Mouse (Mus musculus) neural tube, embryonic 12.5 days (tissue): Measurements from ENCODE around the gene Spns3. TPM values are rescaled to one million over a fixed set of nuclear protein-coding genes. Genes with fewer than 3 reads are reported as not detected.
A peak's percentile ranks its signal among the peaks of the same experiment; 100 is the strongest.

Experiments used
- ATAC-seq: fragments of 200-750 bp; cut with Nextera tagmentation; 2 replicates; pipeline ENCODE4 v1.8.0; 2017; ENCODE audit warnings: low read depth, mild to moderate bottlenecking, moderate TSS enrichment, moderate library complexity; ENCODE audit not compliant: low FRiP score
- H3K27ac ChIP-seq: fragments of 300-500 bp; sonication (generic); 2 replicates; pipeline ENCODE4 v1.5.1; 2016
- H3K27me3 ChIP-seq: fragments of 300-500 bp; sonication (generic); replicated peaks from 2 replicates; pipeline ENCODE4 v1.6.1; 2016; ENCODE audit warnings: mild to moderate bottlenecking
- H3K36me3 ChIP-seq: fragments of 300-500 bp; sonication (generic); 2 replicates; pipeline ENCODE4 v1.6.1; 2016; ENCODE audit warnings: mild to moderate bottlenecking
- H3K4me1 ChIP-seq: fragments of 300-500 bp; sonication (generic); 2 replicates; pipeline ENCODE4 v1.6.1; 2016
- H3K4me2 ChIP-seq: fragments of 300-500 bp; sonication (generic); replicated peaks from 2 replicates; pipeline ENCODE4 v1.6.1; 2016; ENCODE audit warnings: mild to moderate bottlenecking
- H3K4me3 ChIP-seq: fragments of 300-500 bp; sonication (generic); 2 replicates; pipeline ENCODE4 v1.5.1; 2016
- H3K9ac ChIP-seq: fragments of 300-500 bp; sonication (generic); 2 replicates; pipeline ENCODE4 v1.6.1; 2016; ENCODE audit warnings: mild to moderate bottlenecking
- H3K9me3 ChIP-seq: fragments of 300-500 bp; sonication (generic); 2 replicates; pipeline ENCODE4 v1.6.1; 2016; ENCODE audit warnings: mild to moderate bottlenecking
- WGBS: fragments of 180-500 bp; shearing (Covaris S2); methylation state at CpG from one replicate; pipeline ENCODE4 v1.1.7; 2016; 5-methylcytosine and 5-hydroxymethylcytosine counted together
- polyA plus RNA-seq: library from polyadenylated mRNA; unstranded; fragments of >200 nt; fragmentation: Nextera tagmentation; extraction: Ambion mirVana; gene quantifications from 2 replicates; pipeline ENCODE4 v1.2.1, GENCODE M21; 2016

The Spns3 gene
- 0.22 TPM in 1 of 2 replicates, not detected in the other for polyA plus RNA-seq

DNA sequence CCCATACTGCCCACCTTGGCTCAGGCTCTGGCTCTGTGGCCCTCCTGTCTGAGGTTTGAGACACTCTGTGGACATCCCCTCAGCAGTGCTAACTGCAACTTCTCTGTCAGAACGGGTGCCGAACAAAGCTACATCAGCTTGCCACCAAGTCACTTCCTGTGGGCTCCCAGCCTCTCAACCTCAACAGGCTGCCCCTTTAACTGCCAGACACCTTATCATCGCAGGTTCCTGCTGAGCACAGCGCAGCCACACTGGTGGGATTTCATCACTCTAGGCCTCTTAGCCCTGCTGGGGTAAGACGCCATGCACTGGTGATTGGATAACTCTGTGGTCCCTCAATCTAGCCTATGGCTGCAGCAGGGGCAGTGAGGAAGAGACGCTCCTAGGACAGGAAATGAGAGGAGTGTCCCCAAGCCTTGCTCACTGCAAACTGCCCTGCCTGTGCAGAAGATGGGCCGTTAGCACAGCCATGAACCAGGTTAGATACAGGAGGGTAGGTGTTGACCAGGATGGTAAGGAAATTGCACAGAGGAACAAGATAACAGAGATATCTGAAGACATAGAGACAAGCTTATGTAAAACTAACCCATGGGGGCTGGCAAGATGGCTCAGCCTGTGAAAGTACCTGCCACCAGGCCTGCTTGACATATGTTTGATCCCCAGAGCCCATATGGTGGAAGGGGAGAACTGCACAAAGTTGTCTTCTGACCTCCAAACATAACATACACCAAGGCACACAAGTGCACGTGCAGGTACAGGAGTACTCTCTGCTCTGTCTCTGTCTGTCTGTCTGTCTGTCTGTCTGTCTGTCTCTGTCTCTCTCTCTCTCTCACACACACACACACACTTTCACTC is at the start of gene Spns3:
TSS of gene Spns3 (minus strand) at position 373 of the 855 bp plus-strand sequence.
- no peaks in the 10 kb centered on the region for H3K4me1 ChIP-seq
- H3K27me3 ChIP-seq, result no peaks in the 10 kb centered on the region
- H3K9me3 ChIP-seq, result no peaks in the 10 kb centered on the region
- no peaks in the 10 kb centered on the region for H3K36me3 ChIP-seq
- no peak within 1 kb of the TSS for H3K4me2 ChIP-seq
- H3K4me3 ChIP-seq, result no peak within 1 kb of the TSS
- H3K27ac ChIP-seq, result no peak within 1 kb of the TSS
- WGBS, result 65% methylated on average over 8 of the region's 8 CpGs
- H3K9ac ChIP-seq, result no peak within 1 kb of the TSS
- ATAC-seq, result no peak

GRCm38 (mm10) chr11:72597780-72598179 is 47.5 kb upstream of the Spns3 start:
- H3K4me1 ChIP-seq, result no peaks in the 10 kb centered on the region
- no peak for ATAC-seq
- no peaks in the 10 kb centered on the region for H3K27me3 ChIP-seq
- H3K36me3 ChIP-seq, result no peaks in the 10 kb centered on the region
- no peak overlapping the region for H3K4me3 ChIP-seq
- no peak overlapping the region for H3K4me2 ChIP-seq
- H3K27ac ChIP-seq, result no peak overlapping the region
- 92% methylated on average over 4 of the region's 4 CpGs for WGBS
- no peak overlapping the region for H3K9ac ChIP-seq
- H3K9me3 ChIP-seq, result no peaks in the 10 kb centered on the region

- H3K4me1 ChIP-seq, result no peaks in the 10 kb centered on the region
- 68% methylated on average over 2 of the region's 2 CpGs for WGBS
- H3K4me3 ChIP-seq, result no peak overlapping the region
- no peak for ATAC-seq
- no peak overlapping the region for H3K9ac ChIP-seq
- H3K36me3 ChIP-seq, result no peaks in the 10 kb centered on the region
- no peaks in the 10 kb centered on the region for H3K27me3 ChIP-seq
- no peaks in the 10 kb centered on the region for H3K9me3 ChIP-seq
- no peak overlapping the region for H3K4me2 ChIP-seq
- no peak overlapping the region for H3K27ac ChIP-seq
Measured at GRCm38 (mm10) chr11:72595010-72595737, 44.9 kb upstream of the Spns3 start.

GRCm38 (mm10) chr11:72587537-72588233 is 37.4 kb upstream of the Spns3 start:
- Histone ChIP-seq H3K9me3 (no peaks in the 10 kb centered on the region), H3K4me3 (no peak overlapping the region), H3K27ac (no peak overlapping the region), H3K4me2 (no peak overlapping the region), H3K36me3 (no peaks in the 10 kb centered on the region), H3K27me3 (no peaks in the 10 kb centered on the region), H3K9ac (no peak overlapping the region), H3K4me1 (no peaks in the 10 kb centered on the region)
- 74% methylated on average over 7 of the region's 7 CpGs for WGBS
- ATAC-seq, result no peak

DNA sequence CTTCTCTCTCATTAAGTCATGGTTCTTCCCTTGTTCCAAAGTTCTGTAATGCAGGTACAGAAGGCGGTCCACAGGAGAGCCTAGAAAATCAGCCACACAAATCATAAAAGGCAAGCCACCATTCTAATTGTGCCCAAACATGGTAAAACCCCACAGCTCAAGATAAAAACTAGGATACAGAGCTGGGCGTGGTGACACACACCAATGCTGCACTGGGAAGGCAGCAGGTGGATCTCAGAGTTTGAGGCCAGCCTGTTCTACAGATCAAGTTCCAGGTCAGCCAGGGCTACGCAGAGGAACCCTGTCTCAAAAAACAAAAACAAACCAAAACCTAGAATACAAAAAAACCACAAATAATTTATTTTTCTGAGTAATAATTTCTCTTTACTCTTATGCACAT is 36.3 kb upstream of the Spns3 start:
- Histone ChIP-seq H3K27ac (no peak overlapping the region), H3K27me3 (no peaks in the 10 kb centered on the region; the same call in 1 of the 2 replicates), H3K4me1 (no peaks in the 10 kb centered on the region), H3K4me2 (no peak overlapping the region), H3K9ac (no peak overlapping the region), H3K36me3 (no peaks in the 10 kb centered on the region), H3K4me3 (no peak overlapping the region), H3K9me3 (no peaks in the 10 kb centered on the region)
- no peak for ATAC-seq
- WGBS, result 92% methylated on average over 3 of the region's 3 CpGs

DNA sequence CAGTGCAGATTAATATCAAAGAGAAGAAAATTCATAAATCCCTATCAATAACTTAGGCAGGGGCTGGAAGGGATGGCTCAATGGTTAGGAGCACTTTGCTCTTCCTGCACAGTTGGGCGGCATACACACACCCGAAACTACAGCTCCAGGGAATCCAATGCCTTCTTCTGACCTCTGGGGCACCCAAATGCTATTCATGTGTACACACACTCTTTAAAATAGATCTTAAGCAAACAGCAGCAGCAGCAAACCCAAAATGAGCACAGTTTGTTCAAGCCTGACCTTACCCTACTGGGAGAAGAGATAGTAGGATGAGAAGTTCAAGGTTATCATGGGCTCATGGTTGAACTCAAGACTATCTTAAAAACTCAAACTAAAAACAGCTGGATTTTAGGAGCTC is 32.8 kb upstream of the Spns3 start:
- Histone ChIP-seq H3K4me1 (no peaks in the 10 kb centered on the region), H3K4me2 (no peak overlapping the region), H3K27me3 (no peaks in the 10 kb centered on the region; the same call in 1 of the 2 replicates), H3K27ac (no peak overlapping the region), H3K4me3 (no peak overlapping the region), H3K36me3 (no peaks in the 10 kb centered on the region), H3K9me3 (no peaks in the 10 kb centered on the region), H3K9ac (no peak overlapping the region)
- no peak for ATAC-seq
- WGBS, result 91% methylated on average over 2 of the region's 2 CpGs

- Histone ChIP-seq H3K36me3 (no peaks in the 10 kb centered on the region), H3K9ac (no peak overlapping the region), H3K4me3 (no peak overlapping the region), H3K4me2 (no peak overlapping the region), H3K27ac (no peak overlapping the region), H3K27me3 (no peaks in the 10 kb centered on the region; the same call in 1 of the 2 replicates), H3K9me3 (no peaks in the 10 kb centered on the region), H3K4me1 (no peaks in the 10 kb centered on the region)
- 81% methylated on average over 3 of the region's 3 CpGs for WGBS
- ATAC-seq, result no peak
Measured at GRCm38 (mm10) chr11:72582448-72582705, 32.1 kb upstream of the Spns3 start.

DNA sequence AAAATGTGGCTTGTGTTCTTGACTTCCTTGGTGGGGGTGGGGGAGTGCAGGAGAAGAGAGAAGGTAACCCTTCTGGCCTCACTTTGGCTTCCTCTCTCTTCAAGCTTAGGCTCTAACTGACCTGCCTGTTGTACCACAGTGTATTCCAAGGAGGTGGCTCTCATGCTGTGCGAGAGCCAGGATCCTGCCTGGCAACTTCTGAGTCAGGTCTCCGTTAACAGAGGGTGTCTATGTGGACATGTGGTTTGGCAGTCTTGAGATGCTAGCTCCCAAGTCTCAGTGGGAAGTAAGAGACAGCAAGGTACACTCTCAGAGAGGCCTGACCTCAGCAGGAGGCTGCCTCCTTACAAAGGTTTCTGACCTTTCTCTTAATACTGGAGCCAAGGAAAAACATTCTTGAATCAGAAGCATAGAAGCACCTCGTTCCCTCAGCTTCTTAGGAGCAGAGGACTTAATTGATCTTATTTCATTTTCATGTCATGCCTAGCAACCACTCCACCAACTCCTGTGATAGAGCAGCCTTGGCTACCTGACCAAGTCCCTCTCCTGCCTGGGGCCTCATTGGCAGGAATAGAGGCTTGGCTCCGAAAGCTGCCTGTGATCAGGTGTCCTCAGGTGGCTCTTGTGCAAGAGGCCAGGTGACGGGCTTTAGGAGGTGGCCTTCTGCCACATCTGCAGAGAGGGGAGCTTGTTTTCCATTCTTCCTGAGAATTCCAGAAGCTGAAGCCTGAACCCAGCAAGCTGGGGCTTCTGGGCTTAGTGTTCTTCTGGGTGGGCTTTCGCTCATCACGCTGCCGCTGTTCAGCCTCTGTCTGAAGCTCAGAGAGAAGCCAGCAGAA is 31.5 kb upstream of the Spns3 start:
- WGBS, result 75% methylated on average over 8 of the region's 8 CpGs
- no peak for ATAC-seq
- Histone ChIP-seq H3K27ac (no peak overlapping the region), H3K9ac (no peak overlapping the region), H3K9me3 (no peaks in the 10 kb centered on the region), H3K4me2 (no peak overlapping the region), H3K4me1 (0 out of 2 replicates have a peak, but pooled peaks cover 3% of the 10 kb centered on the region), H3K4me3 (no peak overlapping the region), H3K36me3 (no peaks in the 10 kb centered on the region), H3K27me3 (no peaks in the 10 kb centered on the region; the same call in 1 of the 2 replicates)

DNA sequence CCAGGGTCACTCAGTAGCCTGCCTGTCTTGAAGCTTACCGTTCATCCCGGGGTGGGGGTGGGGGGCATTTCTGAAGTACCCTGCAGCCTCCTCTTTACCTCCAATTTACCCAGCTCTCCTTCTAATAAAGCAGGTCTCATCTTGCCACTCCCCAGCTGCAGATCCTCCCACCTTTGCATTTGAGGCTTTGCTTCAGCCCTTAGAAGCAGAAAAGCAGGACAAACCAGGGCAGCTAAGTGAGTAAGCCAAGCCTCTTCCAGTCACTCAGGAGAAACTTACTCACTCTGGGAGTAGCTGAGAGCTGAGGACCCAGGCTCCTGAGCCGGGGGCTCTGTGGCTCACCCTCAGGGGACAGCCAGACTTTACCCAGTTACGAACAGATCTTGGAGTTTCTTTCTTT is 28.2 kb upstream of the Spns3 start:
- Histone ChIP-seq H3K9me3 (no peaks in the 10 kb centered on the region), H3K4me3 (no peak overlapping the region), H3K9ac (no peak overlapping the region), H3K36me3 (no peaks in the 10 kb centered on the region), H3K27me3 (no peaks in the 10 kb centered on the region; the same call in 1 of the 2 replicates), H3K4me1 (0 out of 2 replicates have a peak, but pooled peaks cover 10% of the 10 kb centered on the region), H3K27ac (no peak overlapping the region), H3K4me2 (no peak overlapping the region)
- WGBS, result 86% methylated on average over 4 of the region's 4 CpGs
- no peak for ATAC-seq

DNA sequence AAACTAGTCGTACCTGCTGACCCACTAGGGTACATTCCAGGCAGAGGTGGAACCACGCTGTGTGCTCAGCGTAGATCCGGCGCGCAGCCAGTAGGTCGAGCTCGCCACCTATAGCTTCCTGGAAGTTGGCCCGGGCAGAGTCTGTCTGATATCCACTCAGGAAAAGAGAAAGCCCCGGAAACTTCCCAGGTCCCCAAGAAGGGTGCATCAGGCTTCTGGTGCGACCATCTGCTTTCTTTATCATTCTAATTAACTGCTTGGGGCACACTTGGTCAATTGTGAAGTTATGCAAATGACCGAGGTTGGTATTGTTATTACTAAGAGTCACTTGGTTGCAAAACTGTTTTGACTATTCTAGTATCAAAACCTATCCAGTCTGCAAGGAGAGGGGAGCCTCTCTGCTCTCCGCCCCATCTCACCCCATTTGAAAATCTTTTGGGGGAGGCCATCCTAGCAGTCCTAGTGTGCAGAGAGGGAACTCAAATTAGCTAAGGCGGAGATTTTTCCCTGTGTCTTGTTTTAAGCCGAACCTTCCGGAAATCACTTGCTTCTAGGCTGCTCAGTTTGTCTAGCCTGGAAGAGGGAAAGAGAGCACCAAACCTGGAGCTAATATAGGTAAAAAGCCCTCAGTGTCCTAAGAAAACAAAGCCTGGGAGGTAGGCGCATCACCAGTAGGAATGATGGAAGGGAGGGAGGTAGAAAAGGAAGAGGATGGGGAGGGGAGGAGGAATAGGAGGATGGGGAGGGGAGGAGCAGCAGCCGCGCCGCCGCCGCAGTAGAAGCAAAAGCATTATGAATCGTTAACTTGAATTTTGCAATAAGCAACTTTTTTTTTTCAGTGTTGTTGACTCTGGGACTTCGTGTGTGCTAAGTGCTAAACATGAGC is 26.4 kb upstream of the Spns3 start:
- Histone ChIP-seq H3K9me3 (no peaks in the 10 kb centered on the region), H3K4me3 (peak overlapping the region; percentile 24), H3K27ac (no peak overlapping the region), H3K27me3 (no peaks in the 10 kb centered on the region), H3K4me2 (peak overlapping the region; percentile 62), H3K36me3 (no peaks in the 10 kb centered on the region), H3K9ac (0 out of 2 replicates have a peak overlapping the region, but pooled peaks have one; percentile 22), H3K4me1 (0 out of 2 replicates have a peak, but pooled peaks cover 10% of the 10 kb centered on the region)
- 4% methylated on average over 24 of the region's 24 CpGs for WGBS
- peak; percentile 69 for ATAC-seq

- H3K9me3 ChIP-seq, result no peaks in the 10 kb centered on the region
- H3K4me2 ChIP-seq, result peak overlapping the region; percentile 62
- 0 out of 2 replicates have a peak, but pooled peaks cover 3% of the 10 kb centered on the region for H3K27me3 ChIP-seq
- 0 out of 2 replicates have a peak overlapping the region, but pooled peaks have one; percentile 22 for H3K9ac ChIP-seq
- 0 out of 2 replicates have a peak overlapping the region, but pooled peaks have one; percentile 4 for H3K4me3 ChIP-seq
- H3K27ac ChIP-seq, result no peak overlapping the region
- H3K36me3 ChIP-seq, result no peaks in the 10 kb centered on the region
- 0 out of 2 replicates have a peak, but pooled peaks cover 10% of the 10 kb centered on the region for H3K4me1 ChIP-seq
- WGBS, result 24% methylated on average over 7 of the region's 7 CpGs
- no peak; the same call in 1 of the 2 replicates for ATAC-seq
Measured at GRCm38 (mm10) chr11:72576111-72576465, 25.8 kb upstream of the Spns3 start.
